Mouse (Mus musculus): ENCODE results near the gene Nutf2.
A peak's percentile ranks its signal among the peaks of the same experiment; 100 is the strongest.

Gene Nutf2

DNA sequence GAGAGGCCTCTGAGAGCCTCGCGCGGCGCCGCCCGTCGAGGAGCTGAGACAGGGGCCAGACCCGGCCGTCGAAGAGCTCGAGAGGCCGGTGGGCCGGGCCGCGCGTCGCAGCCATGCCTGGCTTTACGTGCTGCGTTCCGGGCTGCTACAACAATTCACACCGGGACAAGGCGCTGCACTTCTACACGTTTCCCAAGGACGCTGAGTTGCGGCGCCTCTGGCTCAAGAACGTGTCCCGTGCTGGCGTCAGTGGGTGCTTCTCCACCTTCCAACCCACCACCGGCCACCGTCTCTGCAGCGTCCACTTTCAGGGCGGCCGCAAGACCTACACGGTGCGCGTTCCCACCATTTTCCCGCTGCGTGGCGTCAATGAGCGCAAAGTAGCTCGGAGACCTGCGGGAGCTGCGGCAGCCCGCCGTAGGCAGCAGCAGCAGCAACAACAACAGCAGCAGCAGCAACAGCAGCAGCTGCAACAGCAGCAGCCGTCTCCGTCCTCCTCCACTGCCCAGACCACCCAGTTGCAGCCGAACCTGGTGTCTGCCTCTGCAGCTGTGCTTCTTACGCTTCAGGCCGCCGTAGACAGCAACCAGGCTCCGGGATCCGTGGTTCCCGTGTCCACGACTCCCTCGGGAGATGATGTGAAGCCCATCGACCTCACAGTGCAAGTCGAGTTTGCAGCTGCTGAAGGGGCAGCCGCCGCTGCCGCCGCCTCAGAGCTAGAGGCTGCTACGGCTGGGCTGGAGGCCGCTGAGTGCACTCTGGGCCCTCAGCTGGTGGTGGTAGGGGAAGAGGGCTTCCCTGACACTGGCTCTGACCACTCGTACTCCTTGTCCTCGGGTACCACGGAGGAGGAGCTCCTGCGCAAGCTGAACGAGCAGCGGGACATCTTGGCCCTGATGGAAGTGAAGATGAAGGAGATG, 4.9 kb upstream of the Nutf2 start:
- DNase-seq: peak; percentile 38 to 71

DNA sequence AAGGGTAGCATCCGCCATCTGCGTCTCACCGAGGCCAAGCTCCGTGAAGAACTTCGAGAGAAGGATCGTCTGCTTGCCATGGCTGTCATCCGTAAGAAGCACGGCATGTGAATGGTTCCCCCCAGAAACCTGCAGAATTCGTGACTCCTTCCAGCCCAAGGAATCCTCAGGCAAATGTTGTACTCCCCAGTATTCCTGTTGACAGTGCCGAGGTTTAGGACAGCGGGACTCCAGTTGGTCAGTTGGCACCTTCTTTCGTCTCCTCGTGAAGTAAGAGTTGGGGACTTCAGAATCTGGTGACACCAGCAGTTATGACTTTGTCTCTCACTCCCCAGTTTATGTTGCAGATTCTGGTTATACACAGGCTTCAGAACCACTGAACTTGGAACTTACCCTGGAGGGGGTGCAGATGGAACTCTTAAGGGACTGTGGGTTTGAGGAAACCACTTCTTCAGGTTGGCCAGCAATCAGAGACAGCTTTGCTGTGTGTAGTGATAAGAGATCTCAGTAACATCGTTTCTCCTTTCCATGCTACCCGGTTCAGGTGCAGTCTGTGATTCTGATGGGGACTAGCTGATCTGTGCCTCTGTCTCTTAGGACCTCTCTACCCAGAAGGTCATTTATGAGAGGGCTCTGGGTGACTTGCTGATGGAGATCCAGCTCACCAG, 4.1 kb upstream of the Nutf2 start:
- no peak for DNase-seq

DNA sequence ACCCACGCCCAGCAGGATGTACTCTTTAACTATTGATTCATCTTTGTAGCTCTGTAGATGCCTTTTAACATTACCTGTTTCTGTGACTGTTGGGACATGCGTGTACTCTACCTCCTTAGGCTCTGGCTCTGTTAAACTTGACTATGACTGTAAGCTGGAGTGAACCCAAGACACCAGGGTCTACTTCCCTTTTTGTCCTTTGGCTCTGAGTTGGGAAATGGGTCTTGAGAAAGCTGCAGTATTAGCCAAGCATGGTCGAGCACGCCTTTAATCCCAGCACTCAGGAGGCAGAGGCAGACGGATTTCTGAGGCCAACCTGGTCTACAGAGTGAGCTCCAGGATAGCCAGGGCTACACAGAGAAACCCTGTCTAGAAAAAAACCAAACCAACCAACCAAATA, 1.9 kb upstream of the Nutf2 start:
- no peak for DNase-seq

DNA sequence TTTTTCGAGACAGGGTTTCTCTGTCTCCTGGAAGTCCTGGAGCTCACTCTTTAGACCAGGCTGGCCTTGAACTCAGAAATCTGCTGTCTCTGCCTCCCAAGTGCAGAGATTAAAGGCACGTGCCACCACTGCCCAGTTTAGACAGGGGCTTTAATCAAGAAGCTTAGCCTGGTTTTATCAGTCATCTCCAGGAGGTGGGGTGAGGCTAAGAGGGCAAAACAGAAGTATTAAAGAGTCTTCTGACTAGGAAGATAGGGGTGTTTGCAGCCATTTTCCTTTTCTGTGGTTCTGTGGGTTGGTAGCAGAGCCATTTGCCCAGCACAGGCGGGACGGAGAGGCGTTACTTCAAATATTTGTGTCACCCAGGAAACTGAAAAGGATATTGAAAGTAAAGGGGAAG, 1.1 kb upstream of the Nutf2 start:
- no peak for DNase-seq

- DNase-seq: peak in 1 of 2 experiments; percentile 46
Measured at GRCm38 (mm10) chr8:105861951-105862350, 1.6 kb downstream of the Nutf2 start.

DNA sequence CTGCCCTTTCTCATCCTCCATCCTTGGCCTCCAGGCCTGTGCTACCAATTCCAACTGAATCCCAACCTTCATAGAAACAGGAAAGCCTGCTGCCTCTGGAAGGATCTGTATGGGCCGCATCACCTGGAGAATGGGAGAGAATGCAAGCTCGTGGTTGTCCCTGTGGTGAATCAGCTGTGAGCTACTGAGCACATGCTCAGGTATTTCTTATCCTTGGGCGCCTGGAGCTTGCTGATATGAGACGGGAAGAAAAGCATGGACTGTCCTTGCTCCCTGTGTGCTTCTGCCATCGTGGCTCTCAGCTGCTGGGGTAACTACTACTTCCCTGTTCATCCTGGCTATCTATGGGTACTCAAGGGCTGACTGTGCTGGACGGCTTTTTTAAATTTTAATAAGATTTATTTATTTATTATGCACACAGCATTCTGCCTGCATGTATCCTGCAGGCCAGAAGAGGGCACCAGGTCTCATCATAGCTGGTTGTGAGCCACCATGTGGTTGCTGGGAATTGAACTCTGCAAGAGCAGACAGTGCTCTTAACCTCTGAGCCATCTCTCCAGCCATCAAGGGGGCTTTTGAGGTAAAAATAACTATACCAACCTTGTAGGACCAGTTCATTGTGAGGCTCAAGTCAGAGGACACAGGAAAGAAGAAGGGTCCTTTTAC, 6.1 kb downstream of the Nutf2 start:
- DNase-seq: peak in 1 of 2 experiments; percentile 27

DNA sequence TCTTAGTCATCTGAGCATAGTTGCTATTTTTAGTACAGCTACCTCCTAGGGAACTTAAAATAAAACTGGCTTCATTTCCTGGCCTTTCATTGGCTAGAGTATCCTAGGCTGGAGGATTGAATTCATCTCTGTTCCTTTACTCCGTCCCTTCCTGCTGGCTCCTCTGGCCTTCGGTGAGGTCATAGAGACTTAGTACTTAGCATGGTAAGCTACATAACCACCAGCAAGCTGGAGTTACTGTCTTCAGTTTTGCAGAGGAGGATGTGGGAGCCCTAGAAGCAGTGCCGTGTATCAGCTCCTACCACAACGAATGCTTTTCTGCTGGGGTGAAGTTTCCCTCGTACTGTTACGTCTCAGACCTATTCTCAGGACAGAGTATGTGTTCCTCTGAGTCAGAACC, 13.9 kb downstream of the Nutf2 start:
- peak in 1 of 2 experiments; percentile 30 for DNase-seq

DNA sequence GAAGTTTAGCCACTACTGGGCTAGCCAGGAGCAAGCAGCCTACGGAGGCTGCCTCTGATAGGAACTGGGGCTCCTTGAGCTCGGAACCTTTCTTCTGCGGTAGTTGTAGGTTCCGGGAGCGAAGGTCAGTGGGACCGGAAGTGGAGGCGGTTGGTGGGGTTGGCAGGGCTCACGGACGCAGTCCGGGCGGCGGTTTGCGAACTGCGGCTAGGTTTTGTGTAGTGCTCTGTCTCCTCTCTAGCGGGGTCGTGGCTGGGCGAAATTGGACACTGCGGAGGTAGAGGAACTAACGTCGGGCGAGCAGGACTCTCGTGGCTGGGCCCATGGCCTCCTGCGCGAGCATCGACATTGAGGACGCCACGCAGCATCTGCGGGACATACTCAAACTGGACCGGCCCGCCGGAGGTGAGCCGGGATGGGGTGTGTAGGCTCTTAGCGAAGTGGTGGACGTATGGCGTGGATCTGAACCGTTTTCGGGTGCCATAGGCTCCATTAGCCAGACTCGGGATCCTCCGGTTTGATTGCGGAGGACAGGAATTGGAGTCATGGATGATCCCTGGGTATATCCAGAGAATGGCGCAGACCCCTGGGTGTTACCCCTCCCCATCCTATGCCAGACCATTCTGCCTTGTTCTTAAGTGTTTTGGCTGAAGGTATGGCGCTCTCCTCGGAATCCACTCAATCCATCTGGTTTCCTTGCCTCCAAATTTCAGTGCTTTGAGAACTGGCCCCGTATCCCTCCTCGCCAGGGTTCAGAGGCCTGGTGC, 20.6 kb downstream of the Nutf2 start, which contains the start of gene Edc4:
Edc4 (plus strand) TSS at position 128 of the 767 bp plus-strand sequence.
- peak; percentile 82 to 89 for DNase-seq

DNA sequence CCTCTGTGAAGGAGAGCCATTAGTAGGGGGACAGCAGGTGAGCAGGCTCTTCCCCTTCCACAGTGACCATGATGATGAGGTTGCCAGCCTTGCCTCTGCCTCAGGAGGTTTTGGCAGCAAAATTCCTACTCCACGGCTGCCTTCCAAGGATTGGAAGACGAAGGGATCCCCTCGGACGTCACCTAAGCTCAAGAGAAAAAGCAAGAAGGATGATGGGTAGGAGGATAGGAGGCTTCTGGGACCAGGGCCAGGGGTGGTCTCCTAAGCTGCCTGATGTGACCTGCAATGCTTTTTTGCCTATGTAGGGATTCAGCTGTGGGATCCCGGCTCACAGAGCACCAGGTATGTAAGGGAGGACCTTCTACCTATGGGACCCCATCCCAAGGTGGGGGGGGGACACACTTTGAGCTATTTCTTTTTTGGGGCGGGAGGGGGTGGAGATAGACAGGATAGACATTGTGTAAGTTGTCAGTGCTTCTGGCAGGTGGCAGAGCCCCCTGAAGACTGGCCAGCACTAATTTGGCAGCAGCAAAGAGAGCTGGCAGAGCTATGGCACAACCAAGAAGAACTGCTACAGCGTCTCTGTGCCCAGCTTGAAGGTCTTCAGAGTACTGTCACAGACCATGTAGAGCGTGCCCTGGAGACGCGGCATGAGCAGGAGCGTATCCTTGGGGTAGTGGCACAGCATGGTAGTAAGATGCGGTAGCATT, 29.5 kb downstream of the Nutf2 start:
- DNase-seq: no peak

DNA sequence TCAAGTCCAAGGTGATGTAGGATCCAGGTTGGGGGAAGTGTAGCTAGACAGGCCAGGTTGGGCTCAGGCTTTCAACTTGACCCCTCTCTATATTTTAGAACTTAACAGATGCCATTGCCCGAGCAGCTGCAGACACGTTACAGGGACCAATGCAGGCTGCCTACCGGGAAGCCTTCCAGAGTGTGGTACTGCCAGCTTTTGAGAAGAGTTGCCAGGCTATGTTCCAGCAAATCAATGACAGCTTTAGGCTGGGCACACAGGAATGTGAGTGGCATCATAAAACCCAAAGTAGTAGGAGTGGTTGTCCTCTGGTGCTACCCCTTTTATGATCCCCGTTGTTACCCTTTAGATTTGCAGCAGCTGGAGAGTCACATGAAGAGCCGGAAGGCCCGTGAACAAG, 30.5 kb downstream of the Nutf2 start:
- DNase-seq: no peak

GRCm38 (mm10) chr8:105892432-105892831, 32.1 kb downstream of the Nutf2 start:
- DNase-seq: peak; percentile 18 to 67

DNA sequence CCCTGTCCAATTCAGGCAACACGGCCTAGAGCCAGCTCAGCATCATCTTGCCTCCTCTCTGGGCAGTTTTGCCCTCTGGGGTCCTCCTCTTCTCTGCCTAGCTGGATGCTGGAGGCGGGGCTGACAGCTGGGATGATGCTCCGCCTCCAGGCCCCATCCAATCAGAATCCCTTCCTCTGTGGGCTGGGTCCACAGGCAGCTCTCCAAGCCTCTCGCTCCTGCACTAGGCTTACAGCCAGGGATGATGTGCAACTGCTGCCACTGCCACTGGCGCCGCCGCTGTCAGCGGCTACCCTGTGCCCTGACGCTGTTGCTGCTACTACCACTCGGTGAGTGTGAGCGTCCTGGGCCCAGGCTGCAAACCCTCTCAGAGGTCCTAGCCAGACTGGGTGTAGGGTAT, 33.0 kb downstream of the Nutf2 start, which contains the start of gene Nrn1l:
Nrn1l (plus strand) TSS at position 229 of the 400 bp plus-strand sequence.
- DNase-seq: peak; percentile 77 to 86

GRCm38 (mm10) chr8:105897801-105898480, 37.6 kb downstream of the Nutf2 start:
- DNase-seq: no peak

GRCm38 (mm10) chr8:105900180-105900940, 40.0 kb downstream of the Nutf2 start, which contains the start of gene Pskh1:
Pskh1 (plus strand) TSS chr8:105900441.
- DNase-seq: peak; percentile 93 to 96

DNA sequence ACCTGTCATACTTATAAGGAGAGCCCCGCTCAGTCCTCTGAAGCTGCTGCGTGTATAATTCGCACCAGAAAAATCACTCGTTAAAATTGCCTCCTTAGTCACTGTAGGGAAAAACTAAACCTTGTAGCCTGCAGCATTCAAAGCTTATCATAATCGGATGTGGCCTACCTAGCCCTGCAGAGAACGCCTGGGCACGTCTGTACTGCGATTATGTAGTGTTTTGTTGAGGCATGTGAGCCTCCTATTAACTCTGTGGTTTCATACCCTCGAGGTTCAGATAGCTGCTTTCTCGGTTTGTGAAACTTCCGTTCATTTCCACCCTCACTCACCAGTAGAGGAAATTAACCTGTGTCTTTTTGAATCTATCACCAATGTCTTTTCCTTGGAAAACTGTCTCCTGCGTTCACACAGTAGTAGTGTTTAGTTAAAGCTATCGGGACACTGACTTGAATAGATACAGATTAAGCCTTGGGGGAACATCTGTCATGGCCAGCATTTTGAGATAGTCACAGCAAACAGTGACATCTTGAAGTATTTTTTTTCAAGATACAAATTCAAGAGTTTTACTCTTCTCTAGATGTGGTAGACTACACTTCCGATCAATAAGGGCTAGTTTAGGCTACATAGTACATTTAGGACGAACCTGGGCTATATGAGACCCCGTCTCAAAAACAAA, 40.7 kb downstream of the Nutf2 start:
- no peak for DNase-seq

DNA sequence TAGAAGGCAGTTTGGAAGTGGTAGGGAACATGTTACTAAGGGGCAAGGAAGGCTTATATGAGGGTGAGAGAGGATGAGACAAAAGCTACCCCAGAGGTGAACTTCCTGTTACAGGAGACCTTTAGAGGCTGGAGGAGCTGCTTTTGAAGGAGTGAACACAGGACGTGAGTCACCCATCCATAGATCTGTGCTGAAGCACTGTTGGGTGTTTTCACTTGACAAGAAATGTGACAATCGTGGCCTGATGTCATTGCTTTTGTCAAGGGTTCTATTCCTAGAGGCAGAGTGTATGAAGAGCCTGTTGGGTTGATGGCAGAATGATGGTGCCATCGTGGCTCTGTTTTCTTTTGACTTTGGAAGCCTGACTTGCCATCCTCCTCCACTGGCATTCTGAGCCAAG, 59.0 kb downstream of the Nutf2 start:
- no peak for DNase-seq

DNA sequence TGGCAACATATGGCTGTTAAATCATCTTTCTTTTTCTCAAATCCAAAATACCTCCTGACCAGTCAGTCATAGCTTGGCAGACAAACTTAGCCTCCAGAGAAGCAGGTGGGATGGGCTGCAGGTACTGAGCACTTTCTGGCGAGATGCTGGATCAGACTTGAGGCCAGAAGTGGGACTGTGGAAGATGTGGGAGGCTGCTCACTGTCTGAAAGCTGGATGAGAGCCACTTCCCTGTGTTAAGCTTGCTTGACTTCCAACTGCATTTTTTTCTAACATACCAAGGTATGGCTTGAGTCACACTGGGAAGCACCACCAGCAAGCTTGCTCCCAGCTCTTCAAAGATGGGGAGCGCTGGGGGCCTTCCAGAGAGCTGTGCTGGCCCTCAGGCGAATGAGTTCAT, 64.7 kb downstream of the Nutf2 start:
- DNase-seq: no peak

All from kidney, postnatal 36 days (tissue).